Mouse (Mus musculus) v-Abl transformed pro-B cells (cell line): ENCODE results near the gene Pex6.

ENCODE experiments used
- in situ Hi-C, 2 experiments: fragments of 400-800 bp; cut with MboI; formaldehyde crosslinking; loops; one replicate each; pipeline ENCODE4 v1.15.1; 2025; ENCODE audit not compliant: unreplicated experiment in 2 of 2

Pex6 gene

DNA sequence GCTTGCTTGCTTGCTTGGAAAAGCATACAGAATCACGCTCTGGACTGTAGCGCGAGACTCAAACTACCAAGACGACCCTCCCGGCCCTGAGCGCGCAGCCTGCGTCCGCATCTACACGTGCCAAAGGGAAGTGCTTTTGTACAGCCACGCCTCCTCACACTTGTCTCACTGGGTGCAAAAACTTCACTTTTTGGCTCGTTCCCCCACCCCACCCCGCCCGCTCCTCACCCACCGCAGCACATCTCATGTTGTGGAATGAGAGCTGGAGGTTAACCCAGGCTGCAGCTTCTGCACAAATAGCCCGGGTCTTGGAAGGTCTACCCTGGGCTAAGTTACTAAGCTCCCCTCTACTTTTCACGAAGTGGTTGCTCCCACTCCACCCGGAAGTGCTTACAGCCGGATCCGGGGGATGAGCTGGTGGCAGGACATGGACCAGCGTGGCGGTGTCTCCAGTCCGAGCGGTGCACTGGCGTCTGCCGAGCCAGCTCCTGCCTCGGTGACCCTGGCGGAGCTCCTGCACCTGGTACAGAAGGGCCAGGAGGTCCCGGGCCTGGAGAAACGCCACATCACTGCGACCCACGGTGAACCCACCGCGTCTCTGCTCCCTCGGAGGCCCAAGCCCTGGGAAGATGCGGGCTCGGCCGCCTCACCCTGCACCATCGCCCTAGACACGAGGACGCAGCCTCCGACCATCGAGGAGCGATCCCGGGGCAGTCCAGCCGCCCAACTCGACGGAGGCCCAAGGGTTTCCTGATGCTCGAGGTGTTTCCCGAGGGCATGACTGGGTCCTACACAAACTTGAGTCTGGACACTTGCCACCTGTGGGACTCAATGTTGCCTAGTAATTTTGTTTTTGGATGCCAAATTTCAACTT lies 61.4 kb downstream of the Pex6 start, which contains the start of gene 2310039H08Rik:
Gene 2310039H08Rik (plus strand): TSS at position 232 of the 874 bp plus-strand sequence.
- in situ Hi-C loops: loop anchor here (5.0 to 10.0 kb wide), 2 partner anchors 35 to 128 kb away; partner anchors contain the start of genes Klc4 (in 1 of the 2) and Mrpl2 (in 1 of the 2)

DNA sequence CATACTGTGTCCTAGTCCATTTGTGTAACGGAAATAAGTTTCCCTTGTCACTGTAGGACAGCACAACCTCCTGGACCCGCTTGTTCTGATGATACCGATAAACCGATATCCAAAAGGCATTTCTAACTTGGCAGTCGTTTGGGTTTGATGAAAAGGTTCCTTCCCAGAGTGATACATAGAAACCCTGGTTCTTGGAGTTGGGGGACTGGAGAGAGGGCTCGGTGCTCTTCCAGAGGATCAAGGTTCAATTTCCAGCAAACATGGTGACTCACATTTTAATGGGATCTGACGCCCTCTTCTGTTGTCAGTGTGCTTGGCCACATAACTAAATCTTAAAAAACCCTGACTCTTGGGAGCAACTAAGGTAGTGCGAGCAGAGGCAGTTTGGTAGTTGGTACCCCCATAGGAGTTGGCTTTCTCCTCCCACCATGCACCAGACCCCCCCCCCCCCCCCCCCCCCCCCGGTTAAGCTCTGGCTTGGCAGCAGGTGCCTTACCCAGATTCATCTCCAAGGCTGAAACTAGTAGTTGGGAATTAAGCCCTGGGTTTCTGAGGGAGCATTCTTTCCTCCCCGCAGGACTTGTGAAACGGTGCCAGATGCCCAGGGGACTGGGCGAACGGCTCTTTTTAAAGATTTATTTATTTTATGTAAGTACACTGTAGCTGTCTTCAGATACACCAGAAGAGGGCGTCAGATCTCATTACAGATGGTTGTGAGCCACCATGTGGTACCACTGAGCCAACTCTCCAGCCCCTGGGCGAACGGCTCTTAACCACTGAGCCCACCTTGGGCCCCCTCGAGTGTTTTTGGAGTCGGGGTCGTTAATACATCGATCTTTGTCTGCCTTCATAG lies 62.2 kb downstream of the Pex6 start:
- in situ Hi-C loops: loop anchor here (5.0 to 10.0 kb wide), 2 partner anchors 36 to 129 kb away; partner anchors contain the start of genes Klc4 (in 1 of the 2) and Mrpl2 (in 1 of the 2)

DNA sequence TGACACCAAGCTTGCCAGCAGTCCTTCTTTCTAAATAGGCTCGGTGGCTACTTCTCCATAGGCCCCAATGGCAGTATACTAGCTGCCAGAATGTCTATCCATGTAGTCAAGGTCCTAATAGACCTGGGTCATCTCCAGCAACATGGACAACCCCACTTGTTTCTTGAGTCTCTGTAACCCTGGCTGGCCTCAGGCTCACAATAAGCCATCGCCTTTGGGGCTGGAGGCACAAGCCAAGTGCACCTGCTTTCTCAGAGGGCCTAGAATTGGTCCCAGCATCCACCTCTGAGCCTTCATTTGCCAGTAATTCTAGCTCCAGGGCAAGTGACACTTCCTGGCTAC lies 62.8 kb downstream of the Pex6 start:
- in situ Hi-C loops: loop anchor here (5.0 to 10.0 kb wide), 2 partner anchors 37 to 129 kb away; partner anchors contain the start of genes Klc4 (in 1 of the 2) and Mrpl2 (in 1 of the 2)

DNA sequence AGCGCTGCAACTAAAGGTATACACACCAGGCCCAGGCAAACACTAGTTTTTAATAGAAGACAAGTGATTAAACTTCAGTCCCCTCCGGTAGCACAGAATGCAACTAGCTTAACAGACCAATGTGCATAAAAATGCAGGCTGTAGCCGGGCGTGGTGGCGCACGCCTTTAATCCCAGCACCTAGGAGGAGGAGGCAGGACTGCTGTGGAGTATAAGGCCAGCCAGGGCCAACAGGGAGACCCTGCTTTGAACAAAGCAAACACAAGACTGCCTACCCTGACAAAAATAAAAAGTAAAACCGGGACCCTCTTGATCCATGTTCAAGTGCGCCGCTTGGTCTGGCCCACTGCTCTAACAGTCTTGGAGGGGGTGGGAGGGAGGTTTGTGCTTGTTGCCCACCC lies 63.8 kb downstream of the Pex6 start:
- in situ Hi-C loops: loop anchor here in 1 of 2 experiments (10.0 kb wide), 1 partner anchor 130 kb away; the partner anchor contains the start of genes Klc4 and Mrpl2
